Mouse (Mus musculus): ENCODE data around the gene Nlrx1. TPM values are rescaled to one million over a fixed set of nuclear protein-coding genes. Genes with fewer than 3 reads are reported as not detected.

Gene Nlrx1
- total and polyA plus RNA-seq, 3 experiments = 8.8 to 15.4 (median 10.9) TPM

- TF ChIP-seq NELFE (IDR thresholded peaks at IDR 0.05; ENCODE audit: low read depth, low read length) = no peak
Measured at GRCm38 (mm10) chr9:44311136-44312134, 43.0 kb upstream of the Nlrx1 start (continued).

GRCm38 (mm10) chr9:44310750-44311135 is 42.3 kb upstream of the Nlrx1 start:
- Histone ChIP-seq H3K4me2 (ENCODE audit: insufficient read depth, low read depth, poor library complexity, severe bottlenecking) (no peak overlapping the region), H3K79me2 (replicated peaks; ENCODE audit: control insufficient read depth, extremely low read depth, insufficient read depth, poor library complexity, severe bottlenecking) (no peaks in the 10 kb centered on the region), H3K9ac (ENCODE audit: insufficient read depth, low read depth) (no peak overlapping the region), H3K4me1 (ENCODE audit: control insufficient read depth in 1 of 2, insufficient read depth in 2 of 2) (peaks cover 0 to 24% of the 10 kb centered on the region in 2 experiments; a peak in 2 of 4 replicates), H3K27ac (ENCODE audit: insufficient read depth, low read depth) (no peak overlapping the region), H3K9me3 (replicated peaks; ENCODE audit: low read length) (no peaks in the 10 kb centered on the region), H3K4me3 (replicated peaks in 1 of 3; ENCODE audit: low read depth in 2 of 3, low read length in 2 of 3, poor library complexity in 1 of 3) (no peak overlapping the region), H3K27me3 (replicated peaks) (no peaks in the 10 kb centered on the region), H3K36me3 (replicated peaks in 1 of 2; ENCODE audit: control insufficient read depth in 1 of 2, insufficient read depth in 1 of 2, low read length in 1 of 2) (peaks cover 22 to 56% of the 10 kb centered on the region in 2 experiments)
- no peak for DNase-seq (ENCODE audit: extremely low read depth)
- TF ChIP-seq MAFK (IDR thresholded peaks at IDR 0.05; ENCODE audit: insufficient replicate concordance, low read length) (no peak), USF2 (conservative IDR thresholded peaks at IDR 0.05; ENCODE audit: low read depth, low read length) (no peak), JUN (IDR thresholded peaks at IDR 0.05; ENCODE audit: insufficient read depth, low read depth, low read length) (no peak), CTCF (conservative IDR thresholded peaks at IDR 0.05 in 1 of 2, IDR thresholded peaks at IDR 0.05 in 1 of 2; ENCODE audit: low read depth in 2 of 2, low read length in 2 of 2) (no peak), IRF4 (IDR thresholded peaks at IDR 0.05; ENCODE audit: low read depth, low read length) (no peak), NELFE (IDR thresholded peaks at IDR 0.05; ENCODE audit: low read depth, low read length) (no peak), EP300 (IDR thresholded peaks at IDR 0.05; ENCODE audit: low read length) (no peak), CHD1 (IDR thresholded peaks at IDR 0.05; ENCODE audit: low read depth, low read length) (no peak), MYC (IDR thresholded peaks at IDR 0.05; ENCODE audit: low read depth, low read length) (no peak)
- dilution Hi-C loops (cut with MboI; ENCODE audit: extremely low pct_ligation_motif_present, extremely low pct_unique_long_range_greater_than_20kb, low sequenced_read_pairs) = no loop called here
- in situ Hi-C loops (cut with MboI; ENCODE audit: low pct_ligation_motif_present, low pct_unique_long_range_greater_than_20kb, low sequenced_read_pairs) = no loop called here

- Histone ChIP-seq H3K27me3 (replicated peaks) (no peaks in the 10 kb centered on the region), H3K79me2 (replicated peaks; ENCODE audit: control insufficient read depth, extremely low read depth, insufficient read depth, poor library complexity, severe bottlenecking) (peaks cover 5% of the 10 kb centered on the region), H3K27ac (ENCODE audit: insufficient read depth, low read depth) (no peak overlapping the region), H3K4me3 (replicated peaks in 1 of 3; ENCODE audit: low read depth in 2 of 3, low read length in 2 of 3, poor library complexity in 1 of 3) (no peak overlapping the region), H3K4me1 (ENCODE audit: control insufficient read depth in 1 of 2, insufficient read depth in 2 of 2) (peaks cover 0 to 25% of the 10 kb centered on the region in 2 experiments; a peak in 2 of 4 replicates), H3K9ac (ENCODE audit: insufficient read depth, low read depth) (no peak overlapping the region), H3K9me3 (replicated peaks; ENCODE audit: low read length) (no peaks in the 10 kb centered on the region), H3K36me3 (replicated peaks in 1 of 2; ENCODE audit: control insufficient read depth in 1 of 2, insufficient read depth in 1 of 2, low read length in 1 of 2) (peaks cover 12 to 46% of the 10 kb centered on the region in 2 experiments), H3K4me2 (ENCODE audit: insufficient read depth, low read depth, poor library complexity, severe bottlenecking) (no peak overlapping the region)
- dilution Hi-C loops (cut with MboI; ENCODE audit: extremely low pct_ligation_motif_present, extremely low pct_unique_long_range_greater_than_20kb, low sequenced_read_pairs) (no loop called here), in situ Hi-C loops (cut with MboI; ENCODE audit: low pct_ligation_motif_present, low pct_unique_long_range_greater_than_20kb, low sequenced_read_pairs) (no loop called here)
- DNase-seq (ENCODE audit: extremely low read depth) = no peak
- no peak for TF ChIP-seq SIN3A (IDR thresholded peaks at IDR 0.05; ENCODE audit: low read length)
- TF ChIP-seq TCF12 (IDR thresholded peaks at IDR 0.05; ENCODE audit: low read depth, low read length) = no peak
- no peak for TF ChIP-seq POLR2A (IDR thresholded peaks at IDR 0.05; ENCODE audit: low read depth, low read length)
- TF ChIP-seq GABPA (IDR thresholded peaks at IDR 0.05; ENCODE audit: insufficient replicate concordance, low read depth, low read length) = no peak
- TF ChIP-seq RAD21 (IDR thresholded peaks at IDR 0.05; ENCODE audit: low read depth, low read length) = no peak
- no peak for TF ChIP-seq CHD2 (IDR thresholded peaks at IDR 0.05; ENCODE audit: low read length)
- TF ChIP-seq USF2 (conservative IDR thresholded peaks at IDR 0.05; ENCODE audit: low read depth, low read length) = no peak
- no peak for TF ChIP-seq EP300 (IDR thresholded peaks at IDR 0.05; ENCODE audit: low read length)
- no peak for TF ChIP-seq BHLHE40 (IDR thresholded peaks at IDR 0.05; ENCODE audit: low read depth, low read length)
Measured at GRCm38 (mm10) chr9:44309756-44310155, 41.4 kb upstream of the Nlrx1 start.

Measured in CH12.LX (cell line).